Mouse (Mus musculus) 3T3-L1 (cell line): ENCODE measurements around the gene Sprn.
"Not testable (repeated sequence)": the region's sequence is repeated elsewhere in the genome, so short reads cannot be mapped to it uniquely, and the experiment has no call there.

Experiments used
- DNase-seq: peaks from one replicate; pipeline ENCODE4 v3.0.0-alpha.2; 2015; ENCODE audit warnings: low read depth, low spot score

The Sprn gene

DNA sequence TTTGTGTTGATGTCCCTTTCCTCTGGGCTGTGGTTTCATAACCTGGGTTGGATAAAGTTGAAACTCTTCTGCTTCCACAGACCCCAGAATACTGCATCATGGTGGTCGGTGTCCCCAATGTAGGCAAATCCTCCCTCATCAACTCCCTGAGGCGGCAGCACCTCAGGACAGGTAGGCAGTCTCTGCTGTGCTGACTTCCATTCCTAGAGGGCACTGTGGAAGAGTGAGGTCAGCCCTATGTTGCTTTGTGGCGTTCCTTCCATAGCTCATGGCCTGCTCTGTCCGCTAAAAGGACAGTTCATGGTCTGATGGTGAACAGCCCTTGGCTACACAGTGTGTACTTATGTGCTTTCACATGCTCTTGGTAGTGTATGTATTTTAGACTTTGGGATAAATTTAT, 10.1 kb downstream of the Sprn start:
- no peak for DNase-seq

DNA sequence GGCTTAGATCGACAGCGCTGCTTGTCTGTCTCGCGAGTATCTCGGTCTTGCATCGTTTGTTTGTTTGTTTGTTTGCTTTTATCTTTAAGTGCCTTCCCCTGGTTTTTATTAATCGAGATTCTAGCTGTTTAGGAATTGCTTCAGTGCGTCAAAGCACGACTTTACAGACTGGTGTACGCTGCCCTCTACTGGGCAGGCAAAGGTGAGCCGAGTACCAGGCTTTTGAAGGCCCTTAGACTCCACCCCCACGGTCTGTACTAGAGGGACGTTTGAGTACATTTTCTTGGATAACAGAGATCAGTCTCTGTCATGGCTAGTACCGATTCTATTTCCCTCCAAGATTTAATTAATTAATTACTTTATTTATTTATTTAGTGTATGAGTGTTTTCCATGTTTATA, 13.3 kb downstream of the Sprn start:
- peak; percentile 85 for DNase-seq

DNA sequence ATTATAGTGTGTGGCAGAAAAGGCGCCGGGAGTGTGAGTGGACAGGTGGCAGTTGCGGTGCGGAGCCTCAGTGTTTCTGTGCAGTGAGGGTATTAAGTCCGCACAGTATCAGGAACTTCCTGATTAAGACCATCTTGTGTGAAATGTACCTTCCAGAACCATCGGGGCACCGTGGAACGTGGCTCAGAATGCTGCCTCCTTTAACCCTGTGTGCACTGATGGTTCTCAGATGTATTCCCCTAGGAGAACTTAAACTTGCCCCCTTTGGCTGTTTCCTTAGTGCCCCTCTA, 16.7 kb downstream of the Sprn start:
- no peak for DNase-seq

DNA sequence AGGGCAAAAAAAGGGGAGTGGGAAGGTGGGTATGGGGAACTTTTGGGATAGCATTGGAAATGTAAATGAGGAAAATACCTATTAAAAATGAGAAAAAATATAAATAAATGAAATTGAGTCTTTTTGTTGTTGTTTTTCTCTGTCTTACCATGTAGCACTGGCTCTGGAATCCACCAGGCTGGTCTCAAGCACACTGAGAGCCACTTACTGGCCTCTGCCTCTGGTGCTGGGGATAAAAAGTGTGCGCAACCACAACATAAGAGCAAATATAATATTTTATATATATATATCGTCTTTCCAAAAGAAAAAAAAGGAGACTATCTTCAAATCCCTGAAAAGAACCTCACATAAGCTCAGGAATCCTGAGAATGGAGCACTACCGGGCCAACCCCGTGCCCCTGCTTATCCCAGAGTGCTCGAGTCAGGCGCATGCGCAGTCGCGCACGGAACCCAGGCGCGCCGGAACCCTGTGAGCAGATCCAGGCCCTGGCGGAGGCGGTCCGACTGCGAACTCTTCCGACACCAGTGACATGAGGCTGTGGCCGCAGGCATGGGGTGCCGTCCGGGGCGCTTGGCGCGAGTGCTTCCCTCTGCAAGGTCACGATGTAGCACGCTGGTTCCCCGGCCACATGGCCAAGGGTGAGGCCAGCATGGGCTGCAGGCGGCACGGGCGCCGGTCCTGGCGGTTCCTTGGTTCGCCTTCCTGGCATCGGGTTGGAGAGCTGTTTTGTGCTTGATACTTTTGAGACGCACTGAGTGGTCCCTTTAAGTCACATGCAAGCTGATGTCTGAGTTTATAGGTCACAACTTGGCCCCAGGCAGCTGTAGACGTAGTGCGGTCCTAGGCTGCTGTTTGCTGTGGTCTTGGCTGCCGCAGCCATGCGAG, 17.3 kb downstream of the Sprn start, which contains the start of gene Mtg1:
Gene Mtg1 (plus strand): TSS at position 430 of the 886 bp plus-strand sequence.
- peak; percentile 89 for DNase-seq

DNA sequence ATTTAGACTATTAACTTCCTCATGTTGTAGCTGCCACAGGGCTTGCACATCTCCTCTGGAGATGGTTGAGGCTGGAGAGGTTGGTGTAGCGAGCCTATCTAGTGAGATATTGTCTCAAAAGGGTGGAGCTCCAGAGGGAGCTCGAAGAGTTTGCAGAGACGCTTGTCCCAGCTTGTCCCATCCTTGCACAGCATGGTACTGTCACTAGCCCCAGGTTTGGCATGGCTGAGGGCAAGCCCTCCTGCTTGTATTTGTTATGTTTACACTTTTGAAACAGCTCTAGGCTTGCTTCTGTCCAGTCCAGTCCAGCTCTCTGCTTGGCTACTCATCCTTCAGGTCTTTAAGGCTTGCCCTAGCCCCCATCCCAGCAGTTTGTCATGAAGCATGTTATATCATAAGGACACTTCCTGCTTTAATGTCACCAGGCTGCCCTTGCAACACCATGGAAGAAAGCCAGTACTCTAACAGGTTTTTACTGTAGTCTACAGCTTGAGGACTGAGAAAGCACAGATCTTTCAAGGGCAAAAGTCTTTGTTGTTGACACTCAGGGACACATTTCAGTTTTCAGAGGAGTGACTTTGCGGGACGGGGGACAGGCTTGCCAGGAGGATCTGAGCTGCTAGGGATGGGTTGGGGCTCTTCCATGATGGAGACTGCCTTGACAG, 19.4 kb downstream of the Sprn start:
- DNase-seq = no peak

DNA sequence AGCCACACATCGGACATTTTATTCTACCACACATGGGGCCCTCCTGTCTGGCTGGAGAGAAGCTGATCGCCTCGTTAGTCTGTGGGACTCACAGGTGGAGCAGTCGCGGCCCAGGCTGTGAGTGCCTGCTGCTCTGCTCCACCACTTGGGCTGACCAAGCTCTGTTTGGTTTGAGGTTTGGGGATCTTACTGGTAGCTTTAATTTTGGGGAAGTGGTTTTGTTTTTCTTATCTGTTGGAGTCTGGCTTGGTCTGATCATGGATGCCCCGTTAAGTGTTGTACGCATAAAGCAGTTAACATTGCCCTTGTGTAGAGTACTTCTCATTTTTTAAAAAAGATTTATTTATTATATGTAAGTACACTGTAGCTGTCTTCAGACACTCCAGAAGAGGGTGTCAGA, 20.6 kb downstream of the Sprn start:
- DNase-seq = not testable (repeated sequence)

DNA sequence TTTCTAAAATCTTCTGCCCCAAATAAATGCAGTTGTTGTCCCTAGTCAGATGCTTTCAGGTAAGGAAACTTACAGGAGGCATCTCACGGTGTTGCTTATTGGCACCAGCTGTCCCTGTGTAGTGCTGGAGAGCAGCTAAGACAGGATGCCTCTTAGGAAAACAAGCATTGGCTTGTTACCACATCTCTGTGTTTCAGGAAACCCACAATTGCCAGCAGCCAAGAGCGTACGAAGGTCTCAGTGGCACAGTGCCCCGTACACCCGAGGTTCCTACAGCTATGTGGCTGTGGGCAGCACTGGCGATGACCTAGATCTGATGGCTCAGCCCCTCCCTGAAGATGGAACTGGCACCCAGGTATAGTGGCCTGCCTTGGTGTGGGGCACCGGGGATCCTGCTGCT, 22.5 kb downstream of the Sprn start:
- not testable (repeated sequence) for DNase-seq

DNA sequence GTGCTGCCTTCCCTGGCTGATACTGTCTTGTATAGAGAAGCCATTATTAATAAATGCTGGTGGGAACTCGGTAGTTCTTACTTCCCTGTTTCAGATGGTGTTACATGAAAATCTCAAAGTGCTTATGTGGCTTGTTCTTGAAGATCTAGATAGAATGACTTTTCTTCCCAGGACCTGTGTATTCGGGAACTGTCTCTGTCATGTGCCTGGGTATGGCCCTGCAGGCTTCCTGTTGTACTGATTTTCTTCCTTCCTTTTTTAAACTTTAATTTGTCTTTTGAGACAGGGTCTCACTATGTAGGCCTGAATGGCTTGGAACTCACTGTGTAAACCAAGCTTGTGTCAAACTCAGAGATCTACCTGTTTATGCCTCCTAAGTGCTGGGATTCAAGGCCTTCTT, 26.8 kb downstream of the Sprn start:
- DNase-seq = no peak

DNA sequence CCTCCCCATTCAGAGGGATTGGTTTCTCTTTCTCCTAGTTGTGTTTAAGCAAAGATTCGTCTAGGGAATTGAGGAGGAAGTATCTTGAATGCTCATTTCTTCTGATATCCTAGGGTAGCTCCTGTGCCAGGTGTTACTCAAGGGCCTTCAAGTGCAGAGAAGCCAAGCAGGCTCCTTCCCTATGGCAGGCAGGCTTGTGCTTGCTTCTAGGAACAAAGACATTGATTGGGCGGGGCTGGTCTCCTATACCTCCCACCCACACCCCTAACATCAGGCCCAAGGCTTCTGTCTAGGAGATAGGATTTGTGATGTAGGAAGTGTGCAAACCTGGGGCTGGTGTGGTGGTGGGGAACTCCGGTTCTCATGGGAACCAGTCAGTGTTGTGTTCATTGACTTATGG, 27.7 kb downstream of the Sprn start:
- DNase-seq = no peak

DNA sequence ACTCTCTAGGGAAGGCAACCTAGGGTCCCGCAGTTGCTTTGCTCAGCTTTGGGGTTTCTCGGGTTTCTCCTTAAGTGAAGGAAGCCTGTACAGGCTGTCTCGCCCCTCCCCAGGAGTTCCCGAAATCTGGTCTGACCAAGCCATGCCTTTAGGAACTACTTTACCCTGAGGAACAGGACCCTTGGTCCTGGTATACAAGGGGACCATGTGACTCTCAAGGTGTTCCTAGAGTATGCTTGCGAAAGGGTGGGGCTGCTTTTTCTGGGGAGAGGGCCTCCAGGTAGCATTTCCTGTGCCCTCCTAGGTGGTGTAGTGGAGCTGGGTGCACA, 28.7 kb downstream of the Sprn start:
- no peak for DNase-seq

DNA sequence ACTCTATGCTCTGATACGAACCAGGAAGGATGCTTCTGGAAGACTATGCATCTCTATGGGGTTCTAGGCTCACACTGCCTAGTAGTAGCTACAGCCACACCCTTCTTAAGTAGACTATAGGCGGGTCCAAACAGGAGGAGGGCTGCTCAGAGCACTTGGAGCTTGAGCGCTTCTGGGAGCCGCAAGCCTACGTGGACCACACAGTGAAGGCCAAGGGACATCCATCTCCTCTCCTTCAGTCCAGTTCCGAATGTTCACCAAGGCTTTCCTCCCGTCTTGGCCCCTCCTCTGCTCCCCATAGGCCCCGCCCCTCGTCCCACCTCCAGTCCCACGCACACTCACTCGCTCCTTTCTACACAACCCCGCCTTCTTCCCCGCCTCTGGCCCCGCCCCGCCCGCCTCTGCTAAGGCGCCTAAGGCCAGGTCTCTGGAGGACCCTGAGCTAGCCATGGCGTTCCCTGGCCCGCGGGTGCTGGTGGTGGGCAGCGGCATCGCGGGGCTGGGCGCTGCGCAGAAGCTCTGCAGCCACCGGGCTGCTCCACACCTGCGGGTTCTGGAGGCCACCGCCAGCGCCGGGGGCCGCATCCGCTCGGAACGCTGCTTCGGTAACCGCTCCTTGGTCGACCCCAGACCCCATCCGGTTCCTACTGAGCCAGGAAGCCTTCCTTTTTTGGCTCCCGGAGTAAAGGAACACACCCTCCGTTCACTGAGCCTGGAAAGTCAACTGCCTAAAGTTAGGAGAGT, 29.2 kb downstream of the Sprn start:
- DNase-seq = peak; percentile 93

DNA sequence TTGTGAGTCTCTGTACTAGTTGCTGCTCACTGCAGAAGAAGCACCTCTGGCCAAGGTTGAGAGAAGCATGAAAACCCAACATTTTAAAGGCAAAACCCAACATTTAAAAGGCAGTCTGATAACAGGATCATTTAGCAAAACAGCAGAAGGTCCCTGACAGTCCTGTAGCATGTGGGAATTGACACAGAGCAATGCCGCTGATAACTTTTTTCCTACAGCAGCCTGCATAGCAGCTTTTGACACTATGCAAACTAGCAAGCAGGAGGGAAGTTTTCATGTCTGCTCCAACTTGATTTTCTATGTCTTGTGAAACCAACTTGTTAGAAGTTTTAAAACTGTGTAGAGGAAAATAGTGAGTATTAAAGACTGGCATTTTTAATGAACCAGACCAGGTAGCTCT, 30.3 kb downstream of the Sprn start:
- no peak for DNase-seq

DNA sequence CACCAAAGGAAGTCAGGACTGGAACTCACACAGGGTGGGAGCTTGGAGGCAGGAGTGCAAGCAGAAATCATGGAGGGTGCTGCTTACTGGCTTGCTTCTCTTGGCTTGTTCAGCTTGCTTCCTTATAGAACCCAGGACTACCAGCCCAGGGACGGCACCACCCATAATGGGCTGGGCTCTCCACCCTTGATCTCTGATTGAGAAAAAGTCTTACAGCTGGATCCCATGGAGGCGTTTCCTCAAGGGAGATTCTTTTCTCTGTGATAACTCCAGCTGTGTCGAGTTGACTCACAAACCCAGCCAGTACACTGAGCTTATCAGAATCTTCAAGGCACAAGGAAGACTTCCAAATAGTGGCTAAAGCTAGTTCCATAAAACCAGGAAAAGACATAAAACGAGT, 31.9 kb downstream of the Sprn start:
- peak; percentile 61 for DNase-seq

DNA sequence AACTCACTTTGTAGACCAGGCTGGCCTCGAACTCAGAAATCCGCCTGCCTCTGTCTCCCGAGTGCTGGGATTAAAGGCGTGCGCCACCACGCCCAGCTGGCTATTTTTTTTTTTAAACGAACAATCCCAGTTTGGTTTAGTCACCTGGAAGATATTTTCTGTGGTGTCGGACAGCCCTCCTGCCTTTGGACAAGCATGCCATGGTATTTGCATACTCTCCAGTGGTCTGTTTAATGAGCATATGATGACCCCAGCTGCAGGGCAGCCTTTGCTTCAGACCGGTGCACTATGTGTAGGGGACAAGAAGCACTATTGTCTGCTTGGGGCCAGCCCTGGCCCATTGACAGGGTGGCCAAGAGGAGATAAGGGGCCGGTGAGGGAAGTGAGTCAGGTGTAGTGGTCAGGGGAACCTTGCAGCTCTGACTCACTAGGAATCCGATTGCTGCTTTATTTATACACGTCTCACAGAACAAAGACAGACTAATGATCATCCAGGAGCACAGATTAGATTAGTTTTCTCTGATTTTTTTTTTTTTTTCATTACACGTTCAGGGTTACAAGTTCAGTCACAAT, 33.3 kb downstream of the Sprn start:
- peak; percentile 60 for DNase-seq

DNA sequence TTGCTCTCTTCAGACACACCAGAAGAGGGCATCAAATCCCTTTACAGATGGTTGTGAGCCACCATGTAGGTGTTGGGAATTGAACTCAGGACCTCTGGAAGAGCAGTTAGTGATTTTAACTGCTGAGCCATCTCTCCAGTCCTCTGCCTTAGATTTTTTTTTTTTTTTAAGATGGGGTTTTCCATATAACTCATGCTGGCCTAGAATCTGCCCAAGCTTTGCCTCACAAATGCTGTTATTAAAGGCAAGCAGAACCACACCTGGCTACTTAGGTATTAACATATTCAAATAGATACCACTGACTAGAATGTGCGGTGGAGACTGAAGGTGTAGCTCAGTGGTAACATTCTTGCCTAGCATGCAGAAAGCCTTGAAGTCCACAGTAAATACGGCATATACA, 34.2 kb downstream of the Sprn start:
- DNase-seq = no peak

DNA sequence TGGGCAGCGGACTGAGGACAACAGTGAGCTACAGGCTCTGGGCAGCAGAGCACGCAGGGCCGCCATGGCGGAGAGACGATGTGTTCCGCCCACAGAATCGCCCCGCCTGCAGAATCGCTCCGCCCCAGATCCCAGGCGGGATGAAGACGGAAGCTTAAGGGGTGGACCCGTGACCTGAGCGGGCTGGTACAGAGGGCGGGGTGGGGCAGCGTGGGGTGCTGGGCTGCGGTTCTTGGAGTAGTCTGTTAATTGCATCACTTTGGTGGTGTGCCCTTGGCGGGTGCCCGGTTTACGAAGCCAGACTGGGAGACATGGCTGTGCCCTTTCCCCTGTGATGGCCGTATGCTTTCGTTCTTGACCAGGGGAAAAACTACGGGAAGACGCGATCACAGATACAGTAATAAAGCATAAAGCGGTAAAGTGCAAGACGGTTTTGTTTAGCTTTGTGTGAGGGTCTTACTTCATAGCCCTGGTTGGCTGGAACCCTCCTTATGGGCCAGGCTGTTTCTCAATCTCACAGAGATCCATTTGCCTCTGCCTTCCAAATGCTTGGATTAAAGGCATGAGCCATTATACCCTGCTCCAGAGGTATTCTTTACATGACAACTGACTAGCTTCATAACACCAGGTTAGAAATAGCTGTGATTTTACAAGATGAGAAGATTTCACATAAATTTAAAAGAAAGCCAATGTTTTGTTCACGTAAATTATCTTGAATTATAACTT, 38.2 kb downstream of the Sprn start, which contains the start of gene Echs1:
Gene Echs1 (minus strand): TSS at position 148 of the 726 bp plus-strand sequence.
- peak; percentile 92 for DNase-seq

DNA sequence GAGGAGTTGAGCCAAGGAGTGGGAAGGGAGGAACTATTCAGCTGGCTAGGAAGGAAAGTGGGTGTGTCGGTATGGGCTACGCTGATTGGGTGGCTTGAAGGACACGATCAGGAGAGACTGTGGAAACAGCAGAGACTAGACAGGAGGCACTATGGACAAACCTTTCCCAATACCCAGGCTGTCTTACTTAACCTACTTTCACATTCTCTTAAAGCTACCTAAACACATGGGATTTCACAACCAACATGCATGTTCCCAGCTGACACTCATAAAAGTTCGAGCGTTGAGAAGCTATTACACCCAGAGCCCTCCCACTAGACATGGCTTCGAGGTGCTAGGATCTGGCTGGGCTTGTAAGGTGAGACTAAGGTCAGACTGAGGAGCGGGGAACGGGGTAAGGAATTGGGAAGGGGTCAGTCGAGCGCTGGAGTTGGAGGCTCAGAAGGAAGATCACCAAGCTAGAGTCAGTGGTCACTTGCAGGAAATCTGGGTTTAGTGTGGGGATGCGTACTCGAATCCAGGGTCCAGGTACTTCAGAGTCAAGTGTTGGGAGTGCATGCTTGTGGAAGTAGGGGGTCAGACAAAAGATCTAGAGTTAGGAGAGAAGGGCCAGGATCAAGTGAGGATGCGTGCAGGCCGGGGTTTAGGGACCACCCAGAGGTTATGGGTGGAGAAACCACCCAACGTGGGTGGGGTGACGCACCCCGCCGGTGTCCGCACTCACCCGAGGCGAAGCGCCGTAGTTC, 38.9 kb downstream of the Sprn start, which contains the start of gene Paox:
Gene Paox (plus strand): TSS at position 217 of the 746 bp plus-strand sequence.
- peak; percentile 91 for DNase-seq

DNA sequence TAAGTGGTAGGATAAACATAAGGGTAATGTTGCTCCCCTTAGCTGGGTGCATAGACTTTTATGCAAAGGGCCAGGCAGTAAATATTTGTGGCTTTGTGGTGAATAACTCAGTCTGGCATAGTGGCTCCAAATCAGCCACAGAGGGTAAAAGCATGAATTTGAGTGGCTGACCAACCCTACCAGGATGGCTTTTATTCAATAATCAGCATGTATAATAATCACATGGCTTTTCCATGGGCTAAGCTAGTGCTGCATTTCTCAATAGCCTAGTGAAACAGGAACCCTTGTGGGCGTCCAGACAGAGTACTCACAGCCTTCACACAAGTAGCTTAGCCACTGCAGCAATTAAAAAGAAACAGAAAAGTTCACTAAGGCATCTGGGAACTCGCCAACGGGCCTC, 42.7 kb downstream of the Sprn start:
- DNase-seq = peak; percentile 64

DNA sequence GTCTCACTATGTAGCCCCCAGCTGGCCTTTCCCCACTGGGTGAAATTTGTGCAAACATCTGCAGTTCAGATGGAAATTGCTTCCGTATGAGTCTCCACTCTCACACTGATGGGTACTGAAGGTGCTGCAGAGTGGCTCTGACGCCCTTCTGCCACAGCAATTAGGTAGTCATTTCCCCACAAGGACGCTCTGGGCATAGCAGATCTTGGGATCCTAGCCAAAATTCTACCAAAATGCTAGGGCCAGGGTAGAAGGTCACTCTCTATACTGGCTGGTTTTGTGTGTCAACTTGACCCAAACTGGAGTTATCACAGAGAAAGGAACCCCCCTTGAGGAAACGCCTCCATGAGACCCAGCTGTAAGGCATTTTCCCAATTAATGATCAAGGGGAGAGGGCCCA, 50.7 kb downstream of the Sprn start:
- no peak for DNase-seq

DNA sequence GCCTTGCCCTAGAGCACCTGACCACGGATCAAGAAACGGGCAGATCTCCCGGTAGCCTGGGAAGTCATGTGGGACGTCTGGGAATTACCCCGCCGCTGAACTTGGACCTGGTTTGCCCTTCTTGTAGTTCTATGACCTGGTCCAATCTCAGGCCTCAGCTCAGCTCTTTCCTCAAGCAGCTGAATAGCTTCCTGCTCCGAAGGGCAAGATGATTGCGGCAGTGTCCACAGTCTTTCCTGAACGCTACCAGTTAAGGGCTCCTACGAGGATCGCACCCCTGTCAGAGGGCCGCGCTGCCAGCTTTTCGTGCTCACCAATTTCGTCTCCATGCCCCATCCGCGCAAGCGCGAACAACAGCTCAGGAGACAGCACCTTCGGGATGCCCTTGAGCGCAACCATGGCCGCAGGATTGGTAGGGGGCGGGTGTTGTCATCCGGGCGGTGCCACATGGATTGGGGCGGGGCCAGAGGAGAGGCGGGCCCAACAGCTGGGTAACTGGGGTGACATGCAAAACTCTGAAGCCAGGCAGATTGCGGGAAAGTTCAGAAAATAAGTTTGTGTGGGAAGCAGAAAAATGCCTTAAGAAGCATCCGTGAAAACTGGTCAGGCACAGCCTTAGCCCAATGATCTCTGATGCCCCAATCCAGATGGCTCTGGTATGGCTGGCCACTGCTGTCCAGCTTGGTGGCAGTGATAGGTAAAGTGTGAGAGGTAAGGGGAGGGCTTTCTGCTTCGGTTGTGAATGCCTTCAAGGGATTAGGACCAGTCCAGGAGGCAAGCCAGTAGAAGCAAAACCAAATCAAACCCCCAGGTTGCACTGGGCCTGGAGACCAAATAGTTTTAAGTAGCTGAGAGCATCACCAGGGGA, 52.5 kb downstream of the Sprn start, which contains the start of gene Fuom:
Gene Fuom (minus strand): TSS at position 449 of the 868 bp plus-strand sequence.
- DNase-seq = peak; percentile 59
